Mouse (Mus musculus) cerebral cortex, adult 2 months (tissue): ENCODE data around the gene Plekhb2.

Experiments
- WGBS: fragments of 180-500 bp; shearing (Covaris S2); methylation state at CpG from one replicate; pipeline ENCODE4 v1.1.7; 2018; 5-methylcytosine and 5-hydroxymethylcytosine counted together

The Plekhb2 gene

DNA sequence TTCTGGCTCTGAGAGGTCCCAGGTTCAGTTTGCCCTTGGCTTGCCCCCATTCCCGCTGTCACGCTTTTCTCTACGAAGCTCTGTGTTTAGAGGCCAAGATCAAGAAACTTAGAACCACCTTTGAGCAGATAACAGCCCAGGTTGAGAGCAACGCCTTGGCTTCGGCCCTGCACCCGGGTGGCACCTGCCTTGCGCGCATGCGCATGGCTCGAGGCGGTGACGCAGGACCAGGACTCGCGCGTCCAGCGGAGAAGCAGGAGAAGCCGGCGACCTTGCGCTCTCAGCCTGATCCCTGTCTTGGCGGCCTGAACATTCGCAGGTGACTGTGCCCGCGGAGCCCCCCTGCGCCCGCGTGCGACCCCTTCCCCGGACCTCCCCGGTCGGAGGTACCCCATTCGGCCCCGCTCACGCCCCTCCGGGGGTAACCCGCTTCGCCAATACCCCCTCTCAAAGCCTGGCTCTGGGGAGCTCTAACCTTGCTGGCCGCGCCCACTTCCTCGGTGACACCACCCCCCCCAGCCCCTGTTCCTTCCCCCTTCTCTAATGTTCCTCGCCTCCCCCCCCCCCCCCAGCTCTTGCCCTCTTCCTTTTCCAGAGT, at the start of gene Plekhb2:
Plekhb2 (plus strand) TSS at position 232 of the 598 bp plus-strand sequence.
- under 1% methylated on average over 38 of the region's 40 CpGs for WGBS

DNA sequence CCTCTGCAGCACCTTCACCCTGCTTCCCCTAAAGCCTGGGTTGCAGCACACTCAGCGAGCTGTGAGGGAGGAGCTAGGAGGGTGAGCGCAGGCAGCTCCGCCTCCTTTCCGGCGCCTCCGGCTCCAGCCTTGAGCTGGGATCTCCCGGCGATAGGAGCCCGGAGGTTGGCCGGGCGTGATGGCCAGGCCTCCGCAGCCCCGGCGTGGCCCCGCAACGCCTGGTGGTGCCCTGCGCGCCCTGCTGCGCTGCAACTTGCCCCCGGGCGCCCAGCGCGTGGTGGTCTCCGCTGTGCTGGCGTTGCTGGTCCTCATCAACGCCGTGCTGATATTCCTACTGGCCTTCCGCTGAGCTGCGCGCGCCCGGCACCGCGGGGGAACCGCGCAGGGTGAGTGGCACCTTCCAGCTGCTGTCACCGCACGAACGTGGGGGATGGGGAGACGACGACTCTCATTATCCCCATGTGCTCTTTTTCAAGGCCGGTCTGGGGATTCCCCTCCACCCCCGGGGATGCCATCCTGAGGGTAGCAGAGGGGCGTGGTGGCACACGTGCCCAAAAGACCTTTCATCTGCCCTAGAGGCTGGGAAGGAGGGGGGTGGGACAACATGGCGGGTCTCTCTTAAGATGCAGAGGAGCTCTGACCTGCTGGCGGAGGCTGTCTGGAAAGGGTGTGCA, 48.0 kb upstream of the Plekhb2 start:
- WGBS = 2% methylated on average over 47 of the region's 47 CpGs

DNA sequence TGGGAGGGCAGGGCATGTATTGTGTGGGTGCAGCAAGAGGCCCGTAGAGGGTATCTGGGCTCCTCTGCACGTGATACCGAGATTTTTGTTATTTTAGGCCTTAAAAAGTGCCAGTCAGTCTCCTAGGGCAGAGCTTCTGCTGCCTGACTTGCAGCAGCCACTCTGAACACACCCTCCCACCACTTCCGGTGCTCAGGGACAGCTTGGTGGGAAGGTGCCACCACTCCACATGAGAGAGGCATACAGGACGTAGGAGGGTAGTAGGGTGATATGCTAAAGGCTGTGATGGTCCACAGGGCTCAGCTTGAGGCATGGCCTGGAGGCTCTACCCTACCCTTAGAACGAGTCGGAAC, 47.5 kb upstream of the Plekhb2 start:
- 26% methylated on average over 7 of the region's 7 CpGs for WGBS

DNA sequence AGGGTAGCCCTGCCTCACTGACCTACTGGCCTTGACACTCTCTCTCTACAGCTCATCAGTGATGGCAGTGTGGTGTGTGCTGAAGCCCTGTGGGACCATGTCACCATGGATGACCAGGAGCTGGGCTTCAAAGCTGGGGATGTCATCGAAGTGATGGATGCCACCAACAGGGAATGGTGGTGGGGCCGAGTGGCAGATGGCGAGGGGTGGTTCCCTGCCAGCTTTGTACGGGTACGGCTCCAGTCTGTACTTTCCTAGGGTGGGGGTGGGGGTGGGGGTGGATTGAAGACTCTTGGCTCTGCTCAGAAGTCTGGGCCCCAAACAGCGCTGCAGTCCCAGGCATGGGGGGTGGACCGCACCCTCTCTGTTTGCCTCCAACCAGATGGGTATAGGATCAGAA, 44.9 kb upstream of the Plekhb2 start:
- WGBS = 53% methylated on average over 7 of the region's 7 CpGs

DNA sequence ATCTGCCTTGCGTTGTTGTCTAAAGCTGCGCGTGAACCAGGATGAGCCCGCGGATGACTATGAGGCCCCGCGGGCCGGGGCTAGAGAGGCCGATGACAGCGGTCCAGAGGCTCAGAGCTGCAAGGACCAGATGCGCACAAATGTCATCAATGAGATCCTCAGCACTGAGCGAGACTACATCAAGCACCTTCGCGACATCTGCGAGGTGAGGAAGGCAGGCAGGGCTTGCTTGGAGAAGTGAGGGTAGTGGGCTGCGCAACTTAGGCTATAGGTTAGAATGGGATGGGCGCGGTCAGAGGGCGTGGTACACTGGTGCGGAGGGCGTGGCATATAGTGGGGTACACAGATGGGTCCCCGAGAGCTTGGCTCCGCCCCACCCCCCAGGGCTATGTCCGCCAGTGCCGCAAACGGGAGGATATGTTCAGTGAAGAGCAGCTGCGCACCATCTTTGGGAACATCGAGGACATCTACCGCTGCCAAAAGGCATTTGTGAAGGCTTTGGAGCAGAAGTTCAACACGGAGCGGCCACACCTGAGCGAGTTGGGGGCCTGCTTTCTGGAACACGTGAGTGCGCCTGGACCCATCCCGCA, 43.8 kb upstream of the Plekhb2 start:
- 44% methylated on average over 35 of the region's 35 CpGs for WGBS

DNA sequence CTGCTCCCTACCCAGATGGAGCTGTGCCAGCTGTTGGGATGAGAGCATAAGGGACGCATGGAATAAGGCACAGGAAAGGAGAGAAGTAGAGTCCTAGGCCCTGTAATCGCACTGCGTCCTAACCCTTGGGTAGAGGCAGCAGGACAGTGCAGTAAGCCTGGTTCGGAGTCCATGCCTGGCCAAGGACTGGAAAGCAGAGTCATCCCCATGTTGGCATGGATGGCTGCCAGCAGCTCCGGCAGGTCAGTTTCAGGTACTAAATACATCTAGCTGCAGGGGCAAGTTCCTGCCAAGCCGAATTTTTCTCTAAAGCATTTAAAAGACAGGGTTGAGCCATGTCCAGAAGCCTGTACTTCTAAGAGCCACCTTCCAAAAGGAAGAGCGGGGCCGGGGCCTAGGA, 41.3 kb upstream of the Plekhb2 start:
- WGBS = 78% methylated on average over 8 of the region's 8 CpGs

DNA sequence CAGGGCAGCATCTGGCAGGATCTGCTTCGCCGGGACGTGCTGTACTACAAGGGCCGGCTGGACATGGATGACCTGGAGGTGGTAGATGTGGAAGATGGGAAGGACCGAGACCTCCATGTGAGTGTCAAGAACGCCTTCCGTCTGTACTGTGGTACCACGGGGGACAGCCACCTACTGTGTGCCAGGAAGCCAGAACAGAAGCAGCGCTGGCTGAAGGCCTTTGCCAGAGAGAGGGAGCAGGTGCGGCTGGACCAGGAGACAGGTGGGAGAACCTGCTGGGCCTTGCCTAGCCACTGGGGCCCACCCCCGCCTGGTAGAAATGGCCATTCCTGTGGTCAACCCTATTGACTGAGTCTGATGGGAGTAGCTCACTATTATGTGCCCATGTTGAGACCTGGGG, 39.5 kb upstream of the Plekhb2 start:
- 82% methylated on average over 11 of the region's 11 CpGs for WGBS

DNA sequence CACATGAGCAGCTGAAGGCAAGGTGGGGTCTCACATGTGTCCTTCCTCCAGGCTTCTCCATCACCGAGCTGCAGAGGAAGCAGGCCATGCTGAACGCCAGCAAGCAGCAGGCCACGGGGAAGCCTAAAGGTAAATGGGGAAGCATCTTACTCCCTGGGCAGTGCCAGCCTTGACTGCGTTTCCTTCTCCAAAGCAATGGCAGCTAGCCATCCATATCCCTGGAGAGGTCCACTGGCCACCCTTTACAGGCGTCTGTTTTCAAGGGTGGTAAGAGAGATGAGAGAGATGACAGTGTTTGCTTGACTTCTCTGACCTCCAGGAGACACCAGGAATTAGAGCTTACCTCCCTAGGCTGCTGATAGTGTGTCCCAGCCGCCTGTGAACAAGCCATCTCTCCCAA, 38.7 kb upstream of the Plekhb2 start:
- WGBS = 56% methylated on average over 6 of the region's 6 CpGs

DNA sequence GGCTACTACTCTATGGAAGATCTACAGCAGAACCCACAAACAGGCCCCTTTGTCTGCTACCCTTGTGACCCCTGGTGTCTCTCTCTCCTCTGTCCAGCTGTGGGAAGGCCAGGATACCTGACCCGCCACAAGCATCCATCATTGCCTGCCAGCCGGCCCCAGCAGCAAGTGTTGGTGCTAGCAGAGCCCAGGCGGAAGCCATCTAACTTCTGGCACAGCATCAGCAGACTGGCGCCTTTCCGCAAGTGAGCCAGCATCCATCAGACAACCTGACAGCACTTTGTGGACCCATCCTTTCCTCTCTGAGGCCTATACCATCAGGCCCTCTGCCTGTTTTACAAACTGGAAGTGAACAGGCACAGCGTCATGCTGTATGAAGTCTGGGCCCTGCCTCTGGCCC, 38.2 kb upstream of the Plekhb2 start:
- WGBS = 59% methylated on average over 6 of the region's 6 CpGs

DNA sequence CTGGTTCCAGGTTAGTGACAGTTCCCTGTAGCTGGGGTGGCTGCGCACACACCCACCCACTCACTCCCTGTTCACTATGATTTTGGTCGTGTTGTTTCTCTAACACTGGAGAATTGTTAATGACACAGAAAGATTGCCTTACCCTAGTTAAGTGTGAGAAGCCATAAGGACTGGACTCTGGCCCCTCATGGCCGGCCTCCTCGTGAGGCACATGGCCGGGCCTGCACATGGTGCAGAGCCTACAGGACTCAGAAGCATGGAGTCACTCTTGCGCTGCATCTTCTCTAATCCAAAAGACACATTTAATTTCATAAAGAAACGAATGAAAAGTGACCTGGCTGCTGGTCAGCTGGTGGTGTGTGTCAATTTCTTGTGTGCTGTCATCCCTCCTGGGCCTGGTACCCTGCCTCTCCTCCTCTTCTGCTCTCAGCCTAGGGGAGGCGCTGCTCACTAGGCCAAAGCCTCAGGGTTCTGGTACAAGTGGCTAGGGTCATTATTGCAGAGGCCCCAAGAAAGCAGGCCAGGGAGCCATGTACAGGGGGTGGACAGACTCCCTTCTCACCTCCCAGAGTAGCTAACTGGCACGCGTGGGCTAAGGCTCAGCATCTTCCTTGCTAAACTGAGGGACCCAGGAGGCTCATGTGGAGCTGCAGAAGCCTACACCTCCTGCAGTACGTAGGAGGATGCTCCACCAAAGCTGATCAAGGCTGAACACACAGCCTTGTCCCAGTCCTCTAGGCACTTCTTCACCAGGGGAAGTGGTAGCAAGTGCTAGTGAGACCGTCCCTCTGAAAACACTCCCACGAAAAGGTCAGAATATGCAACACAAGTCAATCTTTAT, 37.1 kb upstream of the Plekhb2 start:
- 62% methylated on average over 13 of the region's 13 CpGs for WGBS

DNA sequence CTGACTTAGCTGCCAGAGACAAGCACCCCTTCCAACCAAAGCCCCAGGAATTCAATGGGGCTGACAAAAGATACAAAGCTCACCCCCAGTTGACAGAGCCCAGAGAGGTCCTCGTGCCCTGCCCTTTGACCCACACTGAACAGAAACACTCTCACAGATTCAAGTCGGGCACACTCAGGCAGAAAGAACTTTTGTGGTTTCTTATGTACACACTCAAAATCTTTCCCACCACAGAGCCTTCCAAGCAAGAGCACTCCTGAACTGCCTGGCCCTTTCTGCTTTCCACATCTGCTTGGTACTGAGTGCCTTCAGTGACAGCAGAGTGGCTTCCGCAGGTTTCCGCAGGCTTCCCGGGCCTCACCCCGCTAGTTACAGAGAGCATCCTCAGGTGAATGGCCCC, 33.9 kb upstream of the Plekhb2 start:
- 88% methylated on average over 6 of the region's 6 CpGs for WGBS

DNA sequence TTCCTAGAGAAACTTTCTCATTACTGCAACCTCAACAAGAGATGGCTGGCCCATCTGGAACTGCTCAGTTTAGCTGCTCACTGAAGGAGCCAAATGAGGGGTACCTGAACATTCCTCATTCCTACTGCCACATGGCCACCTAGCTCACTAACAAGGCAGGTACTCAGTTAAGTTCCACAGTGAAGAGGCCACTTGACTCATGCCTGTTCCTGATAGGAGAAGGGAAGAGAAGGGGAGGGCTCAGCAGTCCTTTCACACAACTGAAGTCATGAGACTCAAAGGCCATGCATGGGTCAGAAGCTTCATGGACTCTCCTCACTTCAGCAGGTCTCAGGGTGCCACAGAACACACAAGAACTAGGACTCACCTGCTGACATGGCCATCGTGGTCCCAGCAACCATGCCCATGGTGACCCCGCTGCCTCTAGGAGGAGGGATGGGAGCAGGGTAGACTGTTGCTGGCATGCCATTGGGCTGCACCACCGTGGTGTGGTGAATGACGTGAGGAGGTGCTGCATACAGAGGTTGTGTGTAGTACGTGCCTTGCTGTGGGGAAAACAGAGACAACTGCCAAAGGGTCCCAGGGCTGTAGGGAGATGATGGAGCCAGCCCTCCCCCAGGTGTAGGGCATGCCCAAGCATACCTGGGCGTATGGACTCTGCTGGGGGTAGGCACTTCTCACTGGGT, 30.4 kb upstream of the Plekhb2 start:
- 92% methylated on average over 6 of the region's 6 CpGs for WGBS

DNA sequence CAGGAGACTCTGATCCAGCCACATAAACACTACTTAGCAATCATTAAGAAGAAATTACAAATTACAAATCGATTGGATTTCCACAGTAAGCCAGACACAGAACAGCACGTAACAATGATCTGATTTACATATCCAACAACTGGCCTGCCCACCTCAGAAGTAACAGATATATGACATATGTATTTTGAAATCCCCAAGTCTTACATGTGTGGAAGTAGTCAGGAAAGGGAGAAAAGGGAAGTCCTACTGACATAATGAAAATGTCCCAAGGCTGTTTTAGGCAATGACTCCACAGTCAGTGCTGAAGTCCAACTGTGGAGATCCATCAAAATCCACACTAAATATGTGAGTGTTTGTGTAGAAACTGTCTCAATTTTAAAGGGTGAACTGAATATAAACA, 28.4 kb upstream of the Plekhb2 start:
- 92% methylated on average over 2 of the region's 2 CpGs for WGBS

DNA sequence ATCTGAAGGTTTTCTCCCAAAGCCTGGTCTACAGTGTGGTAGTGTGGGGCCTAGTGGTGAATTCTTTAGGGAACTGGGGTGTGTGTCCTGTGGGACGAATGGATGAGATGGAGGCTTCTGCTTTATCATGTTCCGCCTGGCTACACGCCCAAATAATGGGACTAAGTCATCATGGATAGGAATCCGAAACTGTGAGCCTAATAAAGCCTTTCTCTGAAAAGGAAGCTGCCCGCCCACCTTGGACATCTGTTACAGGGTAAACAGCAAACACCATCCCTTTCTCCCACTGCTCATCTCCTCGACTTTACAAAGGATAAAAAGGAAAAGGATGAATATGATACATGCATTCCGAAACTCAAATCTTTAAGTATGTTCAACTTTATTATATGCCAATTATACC, 27.8 kb upstream of the Plekhb2 start:
- WGBS = 69% methylated on average over 7 of the region's 7 CpGs

DNA sequence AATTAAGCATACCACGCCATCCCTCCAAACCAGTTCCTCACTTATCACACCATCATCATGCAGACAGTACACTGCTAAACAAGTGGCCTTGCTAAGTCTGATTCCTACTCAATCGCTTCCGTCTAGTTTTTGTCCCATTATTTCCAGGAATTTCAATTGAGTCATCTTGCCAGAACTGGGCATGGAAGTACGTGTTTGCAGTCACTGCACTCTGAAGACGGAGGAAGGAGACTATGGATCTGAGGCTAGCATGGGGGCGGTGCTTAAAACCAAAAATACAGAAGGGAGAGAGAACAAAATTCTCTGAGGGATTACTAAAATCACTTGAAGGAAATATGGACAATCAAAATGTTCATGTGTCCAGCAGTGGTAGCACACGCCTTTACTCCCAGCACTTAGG, 27.0 kb upstream of the Plekhb2 start:
- WGBS = 56% methylated on average over 7 of the region's 7 CpGs

DNA sequence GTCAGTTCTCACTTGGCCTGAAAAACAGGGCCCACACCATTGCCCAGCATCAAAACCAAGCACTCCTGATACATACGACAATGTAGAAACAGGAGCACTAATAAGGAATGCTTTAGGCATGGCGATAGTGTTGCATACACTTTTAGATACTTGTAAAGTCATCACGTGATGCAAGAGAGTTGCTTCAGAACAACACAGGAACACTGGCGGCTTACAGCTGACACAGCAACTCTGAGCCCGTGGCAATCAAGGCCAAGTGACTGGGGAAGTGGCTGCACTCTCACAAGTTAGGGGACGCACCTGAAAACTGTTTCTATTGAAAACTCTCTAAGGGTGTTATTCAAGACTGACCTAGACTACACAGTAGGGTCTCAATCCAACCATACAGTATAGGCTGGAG, 26.4 kb upstream of the Plekhb2 start:
- 54% methylated on average over 6 of the region's 6 CpGs for WGBS

DNA sequence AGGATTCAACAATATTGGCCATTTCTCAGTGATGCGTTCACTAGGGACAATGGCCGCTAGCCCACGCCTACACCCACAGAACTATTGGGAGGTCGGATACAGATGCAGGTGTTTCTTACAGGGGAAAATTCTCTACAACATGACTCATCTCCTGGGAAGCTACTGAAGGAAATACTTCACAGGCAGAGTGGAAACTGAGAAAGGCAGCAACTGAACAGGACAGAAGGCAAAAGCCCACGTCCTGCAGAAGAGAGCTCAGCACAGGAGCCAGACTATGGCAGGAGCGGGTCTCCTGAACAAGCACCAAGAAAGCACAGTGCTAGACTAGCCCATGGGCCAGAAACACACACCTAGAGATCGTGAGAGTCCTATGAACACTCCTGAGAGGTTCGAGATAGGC, 25.6 kb upstream of the Plekhb2 start:
- WGBS = 38% methylated on average over 8 of the region's 8 CpGs

DNA sequence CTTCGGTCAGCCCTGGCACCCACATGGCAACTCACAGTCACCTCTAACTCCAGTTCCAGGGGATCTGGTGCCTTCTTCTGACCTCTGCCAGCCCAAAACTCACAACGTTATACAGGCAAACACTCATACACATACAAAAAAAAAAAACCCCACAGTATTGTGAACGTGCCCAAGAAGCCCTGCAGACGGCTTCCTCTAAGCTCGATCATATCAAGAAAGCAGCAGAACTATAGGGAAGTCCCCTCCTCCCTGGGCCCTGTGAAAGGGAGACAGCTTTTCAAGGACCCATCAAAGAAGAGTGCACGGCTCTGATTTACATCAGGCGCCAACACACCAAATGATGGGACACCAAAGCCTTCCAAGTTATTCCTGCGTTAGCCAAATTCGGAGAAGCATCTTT, 23.9 kb upstream of the Plekhb2 start:
- WGBS = 56% methylated on average over 9 of the region's 9 CpGs

DNA sequence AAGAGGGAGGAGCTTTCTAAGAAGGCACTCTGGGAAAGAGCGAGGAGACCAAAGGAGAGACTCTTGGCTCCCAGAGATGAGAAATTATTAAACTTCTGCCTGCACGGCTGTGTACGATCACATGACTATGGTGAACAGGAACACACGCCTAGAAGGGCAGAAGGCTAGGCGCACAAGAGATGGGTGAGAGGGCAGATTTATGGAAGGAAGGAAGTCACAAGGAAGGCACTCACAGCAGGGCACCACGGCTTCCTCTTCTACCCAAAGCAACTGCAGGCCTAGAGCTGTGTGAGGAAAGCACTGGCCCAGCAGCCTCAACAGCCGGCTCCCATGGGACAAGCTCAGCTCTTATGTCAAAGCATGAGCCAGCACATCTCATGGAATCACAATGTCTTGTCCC, 21.9 kb upstream of the Plekhb2 start:
- WGBS = 63% methylated on average over 7 of the region's 7 CpGs

DNA sequence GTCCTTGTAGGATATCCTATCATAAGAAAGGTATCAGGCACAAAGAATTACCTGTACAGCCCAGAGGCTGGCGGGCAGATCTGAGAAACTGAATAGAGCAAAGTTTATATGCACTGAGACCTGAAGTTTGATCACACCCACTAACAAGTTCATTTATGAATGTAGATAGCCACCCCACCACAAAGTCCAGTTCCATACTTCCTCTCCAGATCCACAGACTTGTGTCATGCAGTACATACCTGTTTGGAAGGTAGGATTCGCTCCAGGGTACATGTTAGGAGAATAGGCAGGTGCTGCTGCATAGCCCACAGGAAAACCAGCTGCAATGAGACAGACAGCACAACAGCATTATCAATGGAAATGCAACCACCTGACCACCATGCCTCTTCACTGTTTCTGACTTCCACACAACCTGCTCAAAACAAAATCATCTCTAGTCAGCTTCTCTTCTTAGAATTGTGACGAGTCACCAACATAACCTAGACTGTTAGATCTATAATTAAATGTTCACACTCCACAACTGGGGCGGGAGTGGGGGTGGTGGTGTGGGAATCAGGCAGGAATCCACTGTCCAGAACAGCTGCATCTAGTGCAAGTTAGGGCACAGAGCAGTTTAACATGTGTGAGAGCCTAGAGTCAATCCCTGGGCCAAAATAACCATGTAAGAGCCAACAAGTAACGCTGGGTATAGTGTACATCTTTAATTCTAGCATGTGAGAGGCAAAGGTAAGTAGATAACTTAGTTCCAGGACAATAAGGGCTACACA, 21.1 kb upstream of the Plekhb2 start:
- WGBS = 63% methylated on average over 5 of the region's 5 CpGs

DNA sequence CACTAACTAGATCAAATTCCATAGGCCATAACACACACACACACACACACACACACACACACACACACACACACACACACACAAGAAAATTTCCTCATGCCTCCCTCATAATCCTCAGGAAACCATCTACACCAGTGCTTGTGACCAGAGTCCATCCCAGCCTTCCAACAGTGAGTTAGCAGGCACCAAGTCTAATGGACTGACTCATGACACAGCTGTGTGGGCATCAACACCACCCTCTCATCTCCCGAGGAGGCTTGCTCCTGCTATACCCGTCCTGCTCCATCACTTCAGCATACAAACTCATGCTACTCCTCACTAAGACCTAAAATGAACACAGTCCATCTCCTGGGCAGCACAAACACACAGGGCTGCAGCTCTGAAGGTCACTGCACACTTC, 18.8 kb upstream of the Plekhb2 start:
- WGBS = 17% methylated on average over 2 of the region's 2 CpGs
